Mouse (Mus musculus): Measurements from ENCODE around the gene Mex3b. TPM values are rescaled to one million over a fixed set of nuclear protein-coding genes. Genes with fewer than 3 reads are reported as not detected.

Gene Mex3b
- polyA plus RNA-seq (2012; rRNA removed), result 9.0 and 9.8 TPM in 2 replicates

- H3K4me1 ChIP-seq (ENCODE audit: control insufficient read depth, insufficient read depth, low read length), result peaks cover 10% of the 10 kb centered on the region
- H3K27ac ChIP-seq (ENCODE audit: insufficient read depth, low read length), result peak within 1 kb of the TSS; percentile 96
- peak; percentile 59; the same call in 1 of the 2 replicates for TF ChIP-seq POLR2A (IDR thresholded peaks at IDR 0.05; ENCODE audit: borderline replicate concordance, insufficient read depth, low read length)
- no peak for TF ChIP-seq CTCF (IDR thresholded peaks at IDR 0.05; ENCODE audit: borderline replicate concordance, insufficient read depth, low read depth, low read length)
- peak; percentile 72 to 82 for DNase-seq
- H3K4me3 ChIP-seq (replicated peaks; ENCODE audit: insufficient read depth, low read depth, low read length), result peak within 1 kb of the TSS; percentile 97
- H3K27me3 ChIP-seq (ENCODE audit: control insufficient read depth, insufficient read depth, low read length), result no peaks in the 10 kb centered on the region
- under 1% methylated on average over 81 of the region's 87 CpGs for WGBS
Observed at GRCm38 (mm10) chr7:82867271-82868121, at the start of gene Mex3b. Gene Mex3b, plus strand, starts transcription at chr7:82867333.

- 83% methylated on average over 7 of the region's 7 CpGs for WGBS
Observed at GRCm38 (mm10) chr7:82819541-82819940, 47.6 kb upstream of the Mex3b start.

GRCm38 (mm10) chr7:82820661-82821060, 46.5 kb upstream of the Mex3b start:
- no peak overlapping the region for H3K4me3 ChIP-seq (replicated peaks; ENCODE audit: insufficient read depth, low read depth, low read length)
- DNase-seq, result no peak
- no peaks in the 10 kb centered on the region for H3K27me3 ChIP-seq (ENCODE audit: control insufficient read depth, insufficient read depth, low read length)
- TF ChIP-seq CTCF (IDR thresholded peaks at IDR 0.05; ENCODE audit: borderline replicate concordance, insufficient read depth, low read depth, low read length) (no peak), POLR2A (IDR thresholded peaks at IDR 0.05; ENCODE audit: borderline replicate concordance, insufficient read depth, low read length) (no peak)
- no peaks in the 10 kb centered on the region for H3K4me1 ChIP-seq (ENCODE audit: control insufficient read depth, insufficient read depth, low read length)
- 74% methylated on average over 4 of the region's 4 CpGs for WGBS
- H3K27ac ChIP-seq (ENCODE audit: insufficient read depth, low read length), result no peak overlapping the region

More at GRCm38 (mm10) chr7:82819541-82819940, 47.6 kb upstream of the Mex3b start:
- no peaks in the 10 kb centered on the region for H3K4me1 ChIP-seq (ENCODE audit: control insufficient read depth, insufficient read depth, low read length)
- H3K4me3 ChIP-seq (replicated peaks; ENCODE audit: insufficient read depth, low read depth, low read length), result no peak overlapping the region
- H3K27me3 ChIP-seq (ENCODE audit: control insufficient read depth, insufficient read depth, low read length), result no peaks in the 10 kb centered on the region
- no peak for DNase-seq
- no peak overlapping the region for H3K27ac ChIP-seq (ENCODE audit: insufficient read depth, low read length)
- no peak for TF ChIP-seq CTCF (IDR thresholded peaks at IDR 0.05; ENCODE audit: borderline replicate concordance, insufficient read depth, low read depth, low read length)
- no peak for TF ChIP-seq POLR2A (IDR thresholded peaks at IDR 0.05; ENCODE audit: borderline replicate concordance, insufficient read depth, low read length)

GRCm38 (mm10) chr7:82821501-82821900, 45.6 kb upstream of the Mex3b start:
- WGBS, result 77% methylated on average over 3 of the region's 3 CpGs
- no peak overlapping the region for H3K4me3 ChIP-seq (replicated peaks; ENCODE audit: insufficient read depth, low read depth, low read length)
- H3K27ac ChIP-seq (ENCODE audit: insufficient read depth, low read length), result no peak overlapping the region
- no peaks in the 10 kb centered on the region for H3K4me1 ChIP-seq (ENCODE audit: control insufficient read depth, insufficient read depth, low read length)
- H3K27me3 ChIP-seq (ENCODE audit: control insufficient read depth, insufficient read depth, low read length), result no peaks in the 10 kb centered on the region
- no peak for DNase-seq
- no peak for TF ChIP-seq CTCF (IDR thresholded peaks at IDR 0.05; ENCODE audit: borderline replicate concordance, insufficient read depth, low read depth, low read length)
- TF ChIP-seq POLR2A (IDR thresholded peaks at IDR 0.05; ENCODE audit: borderline replicate concordance, insufficient read depth, low read length), result no peak

GRCm38 (mm10) chr7:82822528-82822927, 44.6 kb upstream of the Mex3b start:
- WGBS, result 30% methylated on average over 1 of the region's 1 CpGs
- Histone ChIP-seq H3K4me1 (ENCODE audit: control insufficient read depth, insufficient read depth, low read length) (no peaks in the 10 kb centered on the region), H3K27me3 (ENCODE audit: control insufficient read depth, insufficient read depth, low read length) (no peaks in the 10 kb centered on the region), H3K27ac (ENCODE audit: insufficient read depth, low read length) (no peak overlapping the region), H3K4me3 (replicated peaks; ENCODE audit: insufficient read depth, low read depth, low read length) (no peak overlapping the region)
- no peak for DNase-seq
- no peak for TF ChIP-seq POLR2A (IDR thresholded peaks at IDR 0.05; ENCODE audit: borderline replicate concordance, insufficient read depth, low read length)
- no peak for TF ChIP-seq CTCF (IDR thresholded peaks at IDR 0.05; ENCODE audit: borderline replicate concordance, insufficient read depth, low read depth, low read length)

GRCm38 (mm10) chr7:82828193-82828592, 38.9 kb upstream of the Mex3b start:
- 52% methylated on average over 2 of the region's 2 CpGs for WGBS

GRCm38 (mm10) chr7:82829516-82829915, 37.6 kb upstream of the Mex3b start:
- Histone ChIP-seq H3K27me3 (ENCODE audit: control insufficient read depth, insufficient read depth, low read length) (no peaks in the 10 kb centered on the region), H3K27ac (ENCODE audit: insufficient read depth, low read length) (no peak overlapping the region), H3K4me3 (replicated peaks; ENCODE audit: insufficient read depth, low read depth, low read length) (no peak overlapping the region), H3K4me1 (ENCODE audit: control insufficient read depth, insufficient read depth, low read length) (no peaks in the 10 kb centered on the region)
- TF ChIP-seq POLR2A (IDR thresholded peaks at IDR 0.05; ENCODE audit: borderline replicate concordance, insufficient read depth, low read length) (no peak), CTCF (IDR thresholded peaks at IDR 0.05; ENCODE audit: borderline replicate concordance, insufficient read depth, low read depth, low read length) (no peak)
- DNase-seq, result no peak
- 14% methylated on average over 3 of the region's 3 CpGs for WGBS

More at GRCm38 (mm10) chr7:82828193-82828592, 38.9 kb upstream of the Mex3b start:
- TF ChIP-seq CTCF (IDR thresholded peaks at IDR 0.05; ENCODE audit: borderline replicate concordance, insufficient read depth, low read depth, low read length) (no peak), POLR2A (IDR thresholded peaks at IDR 0.05; ENCODE audit: borderline replicate concordance, insufficient read depth, low read length) (no peak)
- no peak for DNase-seq
- Histone ChIP-seq H3K4me3 (replicated peaks; ENCODE audit: insufficient read depth, low read depth, low read length) (no peak overlapping the region), H3K27me3 (ENCODE audit: control insufficient read depth, insufficient read depth, low read length) (no peaks in the 10 kb centered on the region), H3K4me1 (ENCODE audit: control insufficient read depth, insufficient read depth, low read length) (no peaks in the 10 kb centered on the region), H3K27ac (ENCODE audit: insufficient read depth, low read length) (no peak overlapping the region)

- Histone ChIP-seq H3K27me3 (ENCODE audit: control insufficient read depth, insufficient read depth, low read length) (no peaks in the 10 kb centered on the region), H3K4me3 (replicated peaks; ENCODE audit: insufficient read depth, low read depth, low read length) (no peak overlapping the region), H3K27ac (ENCODE audit: insufficient read depth, low read length) (no peak overlapping the region), H3K4me1 (ENCODE audit: control insufficient read depth, insufficient read depth, low read length) (no peaks in the 10 kb centered on the region)
- DNase-seq, result no peak
- TF ChIP-seq CTCF (IDR thresholded peaks at IDR 0.05; ENCODE audit: borderline replicate concordance, insufficient read depth, low read depth, low read length), result no peak
- no peak for TF ChIP-seq POLR2A (IDR thresholded peaks at IDR 0.05; ENCODE audit: borderline replicate concordance, insufficient read depth, low read length)
- 66% methylated on average over 4 of the region's 4 CpGs for WGBS
Observed at GRCm38 (mm10) chr7:82834471-82834870, 32.7 kb upstream of the Mex3b start.
